Mouse (Mus musculus) urinary bladder, postnatal 0 days (tissue): ENCODE measurements around the gene Cdc20. TPM values are rescaled to one million over a fixed set of nuclear protein-coding genes. Genes with fewer than 3 reads are reported as not detected.

Experiments used
- polyA plus RNA-seq: library from polyadenylated mRNA; unstranded; fragments of >200 nt; fragmentation: Nextera tagmentation; extraction: Ambion mirVana; gene quantifications from 2 replicates; pipeline ENCODE4 v1.2.1, GENCODE M21; 2015

Cdc20 gene
- 39.6 and 50.2 TPM in 2 replicates for polyA plus RNA-seq

GRCm38 (mm10) chr4:118436820-118437603 is at the start of gene Cdc20:
Cdc20 (minus strand) TSS chr4:118437352.

GRCm38 (mm10) chr4:118457345-118457975 is 20.3 kb upstream of the Cdc20 start, which contains the start of gene Mpl:
Mpl (minus strand) TSS chr4:118457513.

GRCm38 (mm10) chr4:118427768-118428451 is 9.2 kb downstream of the Cdc20 start, which contains the start of gene Elovl1:
Elovl1 (plus strand) TSS chr4:118428093.

GRCm38 (mm10) chr4:118409142-118409900 is 27.8 kb downstream of the Cdc20 start, which contains the start of the genes Szt2 and Med8:
Szt2 (minus strand) TSS chr4:118409273.
Med8 (plus strand) TSS chr4:118409337.

Other genes with a start within 250 kb of the Cdc20 start
- 37.1 and 41.7 TPM in 2 replicates for gene Ptprf, start 145.9 kb downstream of the Cdc20 start, polyA plus RNA-seq
- gene Szt2, start 28.1 kb downstream of the Cdc20 start, polyA plus RNA-seq: 2.3 and 2.5 TPM in 2 replicates
- gene Med8, start 28.0 kb downstream of the Cdc20 start, polyA plus RNA-seq: 82.0 and 86.7 TPM in 2 replicates
- gene Elovl1, start 9.3 kb downstream of the Cdc20 start, polyA plus RNA-seq: 186 and 209 TPM in 2 replicates
- gene Mpl, start 20.2 kb upstream of the Cdc20 start, polyA plus RNA-seq: 0.18 and 0.82 TPM in 2 replicates
- 10.6 and 11.9 TPM in 2 replicates for gene Tie1, start 52.7 kb upstream of the Cdc20 start, polyA plus RNA-seq
- 11.9 and 12.9 TPM in 2 replicates for gene 2610528J11Rik, start 89.6 kb upstream of the Cdc20 start, polyA plus RNA-seq
- 16.7 and 17.9 TPM in 2 replicates for gene Tmem125, start 106.7 kb upstream of the Cdc20 start, polyA plus RNA-seq
- gene Cfap57, start 183.4 kb upstream of the Cdc20 start, polyA plus RNA-seq: 0.10 TPM in 2 replicates
- 103 and 114 TPM in 2 replicates for gene Ebna1bp2, start 183.4 kb upstream of the Cdc20 start, polyA plus RNA-seq
- not detected in 2 replicates for gene Olfr62, start 221.6 kb upstream of the Cdc20 start, polyA plus RNA-seq